Mouse (Mus musculus) ES-E14 (cell line): Measurements from ENCODE around the gene Babam1.

ENCODE experiments used
- CHD2 ChIP-seq: IDR thresholded peaks from 2 replicates; pipeline ENCODE4 v1.6.1; 2014; ENCODE audit warnings: mild to moderate bottlenecking, low read depth, low read length, inconsistent platforms
- HCFC1 ChIP-seq: IDR thresholded peaks from 2 replicates; pipeline ENCODE4 v1.6.1; 2012; ENCODE audit warnings: low read length, inconsistent platforms, borderline replicate concordance; ENCODE audit not compliant: insufficient read depth
- MAFK ChIP-seq: IDR thresholded peaks from 2 replicates; pipeline ENCODE4 v1.6.1; 2014; ENCODE audit warnings: mild to moderate bottlenecking, low read depth, low read length, inconsistent platforms; ENCODE audit not compliant: insufficient read depth
- ZC3H11A ChIP-seq: IDR thresholded peaks from 2 replicates; pipeline ENCODE4 v1.6.1; 2012; ENCODE audit warnings: low read depth, mild to moderate bottlenecking, inconsistent platforms, low read length, borderline replicate concordance

- TF ChIP-seq ZC3H11A (no peak), CHD2 (no peak), HCFC1 (no peak), MAFK (no peak)
These were observed 14.4 kb upstream of the Babam1 start for GRCm38 (mm10) chr8:71381971-71382961.
